Mouse (Mus musculus) CH12.LX (cell line): ENCODE measurements around the gene Prr23a3. TPM values are rescaled to one million over a fixed set of nuclear protein-coding genes. Genes with fewer than 3 reads are reported as not detected.

Experiments used
- DNase-seq: peaks from one replicate; pipeline ENCODE4 v3.0.0-alpha.2; 2013; ENCODE audit errors: extremely low read depth
- H3K27ac ChIP-seq: 2 replicates; pipeline ENCODE4 v1.5.1; 2012; ENCODE audit warnings: low read depth, mild to moderate bottlenecking, control low read depth, moderate library complexity; ENCODE audit not compliant: insufficient read depth
- H3K27me3 ChIP-seq: replicated peaks from 2 replicates; pipeline ENCODE3; 2012; ENCODE audit warnings: inconsistent platforms
- H3K36me3 ChIP-seq, 2 experiments: replicated peaks in 1 of 2; 2 replicates each; pipeline versions ENCODE3 to v1.6.1; 2012; ENCODE audit warnings: inconsistent platforms in 1 of 2, low read length in 1 of 2, mild to moderate bottlenecking in 1 of 2, mixed read lengths in 1 of 2, moderate library complexity in 1 of 2; ENCODE audit not compliant: control insufficient read depth in 1 of 2, insufficient read depth in 1 of 2
- H3K4me1 ChIP-seq, 2 experiments: 2 replicates each; pipeline ENCODE4 v1.6.1; 2012; ENCODE audit warnings: inconsistent platforms in 1 of 2, moderate library complexity in 1 of 2; ENCODE audit not compliant: insufficient read depth in 2 of 2, control insufficient read depth in 1 of 2
- H3K4me2 ChIP-seq: 2 replicates; pipeline ENCODE4 v1.6.1; 2012; ENCODE audit warnings: low read depth, mild to moderate bottlenecking, control low read depth; ENCODE audit not compliant: poor library complexity, insufficient read depth, severe bottlenecking
- H3K4me3 ChIP-seq, 3 experiments: fragments of 150-350 bp in 1 of 3; sonication (generic) in 1 of 3; replicated peaks in 1 of 3; 2 replicates each; pipeline versions ENCODE3 to v1.5.1; 2011 to 2012; ENCODE audit warnings: low read depth in 2 of 3, low read length in 2 of 3, mild to moderate bottlenecking in 2 of 3, moderate library complexity in 2 of 3, control low read depth in 1 of 3, improper control_type of control experiment in 1 of 3, inconsistent platforms in 1 of 3, mixed read lengths in 1 of 3; ENCODE audit not compliant: poor library complexity in 1 of 3
- H3K79me2 ChIP-seq: replicated peaks from 2 replicates; pipeline ENCODE4 v1.6.1; 2012; ENCODE audit warnings: mild to moderate bottlenecking, moderate library complexity; ENCODE audit not compliant: control insufficient read depth, poor library complexity, insufficient read depth, severe bottlenecking; ENCODE audit errors: extremely low read depth
- H3K9ac ChIP-seq: 2 replicates; pipeline ENCODE4 v1.6.1; 2012; ENCODE audit warnings: low read depth, mild to moderate bottlenecking, control low read depth, moderate library complexity; ENCODE audit not compliant: insufficient read depth
- H3K9me3 ChIP-seq: replicated peaks from 2 replicates; pipeline ENCODE3; 2012; ENCODE audit warnings: low read length, inconsistent platforms, mixed read lengths
- BHLHE40 ChIP-seq: IDR thresholded peaks from 2 replicates; pipeline ENCODE4 v1.6.1; 2011; ENCODE audit warnings: mild to moderate bottlenecking, low read depth, low read length, improper control_type of control experiment
- CHD2 ChIP-seq: IDR thresholded peaks from 2 replicates; pipeline ENCODE4 v1.6.1; 2011; ENCODE audit warnings: low read length, improper control_type of control experiment
- CTCF ChIP-seq, 2 experiments: IDR thresholded peaks in 1 of 2; conservative IDR thresholded peaks in 1 of 2; 2 replicates each; pipeline ENCODE4 v1.5.1; 2011 to 2012; ENCODE audit warnings: low read depth in 2 of 2, low read length in 2 of 2, improper control_type of control experiment in 1 of 2, inconsistent platforms in 1 of 2, mild to moderate bottlenecking in 1 of 2, moderate library complexity in 1 of 2
- EP300 ChIP-seq: IDR thresholded peaks from 2 replicates; pipeline ENCODE4 v1.6.1; 2011; ENCODE audit warnings: low read length, improper control_type of control experiment
- ETS1 ChIP-seq: conservative IDR thresholded peaks from 2 replicates; pipeline ENCODE4 v1.6.1; 2012; ENCODE audit warnings: low read depth, mild to moderate bottlenecking, inconsistent platforms, low read length, improper control_type of control experiment, moderate library complexity
- GABPA ChIP-seq: IDR thresholded peaks from 2 replicates; pipeline ENCODE4 v1.6.1; 2012; ENCODE audit warnings: low read depth, low read length, improper control_type of control experiment, inconsistent platforms; ENCODE audit not compliant: insufficient replicate concordance
- HCFC1 ChIP-seq: IDR thresholded peaks from 2 replicates; pipeline ENCODE4 v1.6.1; 2012; ENCODE audit warnings: low read depth, mild to moderate bottlenecking, inconsistent platforms, low read length, improper control_type of control experiment
- JUN ChIP-seq: IDR thresholded peaks from 2 replicates; pipeline ENCODE4 v1.6.1; 2011; ENCODE audit warnings: low read depth, mild to moderate bottlenecking, low read length, improper control_type of control experiment, moderate library complexity; ENCODE audit not compliant: insufficient read depth
- JUND ChIP-seq: conservative IDR thresholded peaks from 2 replicates; pipeline ENCODE4 v1.6.1; 2011; ENCODE audit warnings: low read depth, low read length, improper control_type of control experiment
- MAFK ChIP-seq: IDR thresholded peaks from 2 replicates; pipeline ENCODE4 v1.6.1; 2011; ENCODE audit warnings: low read length, improper control_type of control experiment; ENCODE audit not compliant: insufficient replicate concordance
- MAX ChIP-seq: IDR thresholded peaks from 2 replicates; pipeline ENCODE4 v1.6.1; 2011; ENCODE audit warnings: low read length, improper control_type of control experiment
- MAZ ChIP-seq: IDR thresholded peaks from 2 replicates; pipeline ENCODE4 v1.6.1; 2012; ENCODE audit warnings: low read depth, mild to moderate bottlenecking, inconsistent platforms, low read length, improper control_type of control experiment, moderate library complexity
- MEF2A ChIP-seq: IDR thresholded peaks from 2 replicates; pipeline ENCODE4 v1.6.1; 2014; ENCODE audit warnings: low read depth, mild to moderate bottlenecking, inconsistent platforms, low read length, improper control_type of control experiment, borderline replicate concordance
- MXI1 ChIP-seq: IDR thresholded peaks from 2 replicates; pipeline ENCODE4 v1.6.1; 2011; ENCODE audit warnings: mild to moderate bottlenecking, low read depth, low read length, improper control_type of control experiment
- MYC ChIP-seq: IDR thresholded peaks from 2 replicates; pipeline ENCODE4 v1.6.1; 2011; ENCODE audit warnings: low read depth, mild to moderate bottlenecking, improper control_type of control experiment, low read length
- NELFE ChIP-seq: IDR thresholded peaks from 2 replicates; pipeline ENCODE4 v1.6.1; 2011; ENCODE audit warnings: low read depth, low read length, improper control_type of control experiment
- PAX5 ChIP-seq: IDR thresholded peaks from 2 replicates; pipeline ENCODE4 v1.6.1; 2012; ENCODE audit warnings: low read length, inconsistent platforms, mixed read lengths
- POLR2A ChIP-seq: IDR thresholded peaks from 2 replicates; pipeline ENCODE4 v1.6.1; 2011; ENCODE audit warnings: low read depth, mild to moderate bottlenecking, improper control_type of control experiment, low read length
- POLR2AphosphoS2 ChIP-seq: IDR thresholded peaks from 2 replicates; pipeline ENCODE4 v1.6.1; 2011; ENCODE audit warnings: low read depth, low read length, improper control_type of control experiment
- RAD21 ChIP-seq: IDR thresholded peaks from 2 replicates; pipeline ENCODE4 v1.6.1; 2011; ENCODE audit warnings: low read depth, mild to moderate bottlenecking, low read length, improper control_type of control experiment, moderate library complexity
- SIN3A ChIP-seq: IDR thresholded peaks from 2 replicates; pipeline ENCODE4 v1.6.1; 2012; ENCODE audit warnings: low read length, improper control_type of control experiment, inconsistent platforms
- SMC3 ChIP-seq: IDR thresholded peaks from 2 replicates; pipeline ENCODE4 v1.6.1; 2011; ENCODE audit warnings: low read depth, low read length, improper control_type of control experiment
- TBP ChIP-seq: conservative IDR thresholded peaks from 2 replicates; pipeline ENCODE4 v1.6.1; 2011; ENCODE audit warnings: low read depth, low read length, improper control_type of control experiment
- TCF12 ChIP-seq: IDR thresholded peaks from 2 replicates; pipeline ENCODE4 v1.6.1; 2014; ENCODE audit warnings: low read depth, mild to moderate bottlenecking, inconsistent platforms, low read length, improper control_type of control experiment
- UBTF ChIP-seq: IDR thresholded peaks from 2 replicates; pipeline ENCODE4 v1.6.1; 2012; ENCODE audit warnings: low read depth, mild to moderate bottlenecking, inconsistent platforms, low read length, improper control_type of control experiment, moderate library complexity
- USF2 ChIP-seq: conservative IDR thresholded peaks from 2 replicates; pipeline ENCODE4 v1.6.1; 2011; ENCODE audit warnings: low read depth, low read length, improper control_type of control experiment
- ZC3H11A ChIP-seq: IDR thresholded peaks from 2 replicates; pipeline ENCODE4 v1.6.1; 2012; ENCODE audit warnings: low read depth, mild to moderate bottlenecking, inconsistent platforms, low read length, improper control_type of control experiment
- ZMIZ1 ChIP-seq: IDR thresholded peaks from 2 replicates; pipeline ENCODE4 v1.6.1; 2012; ENCODE audit warnings: low read depth, mild to moderate bottlenecking, inconsistent platforms, low read length, improper control_type of control experiment
- ZNF384 ChIP-seq: IDR thresholded peaks from 2 replicates; pipeline ENCODE4 v1.6.1; 2012; ENCODE audit warnings: low read depth, low read length, improper control_type of control experiment, inconsistent platforms
- dilution Hi-C: fragments of 300-500 bp; cut with MboI; formaldehyde crosslinking; loops from 2 replicates; pipeline ENCODE4 v1.14.3; 2020; ENCODE audit warnings: low sequenced_read_pairs; ENCODE audit not compliant: extremely low pct_unique_long_range_greater_than_20kb, extremely low pct_ligation_motif_present
- in situ Hi-C: fragments of 300-500 bp; cut with MboI; formaldehyde crosslinking; loops from 3 replicates; pipeline ENCODE4 v1.14.3; 2019; ENCODE audit warnings: low sequenced_read_pairs, low pct_ligation_motif_present, low pct_unique_long_range_greater_than_20kb, mixed read lengths
- polyA plus RNA-seq: library from polyadenylated mRNA; unstranded; fragments of >175 nt; gene quantifications from 2 replicates; pipeline ENCODE4 v1.2.1, GENCODE M21; 2012; ENCODE audit warnings: low read depth; ENCODE audit not compliant: insufficient read length
- total RNA-seq, 2 experiments: library from RNA; depleted of rRNA; stranded (reverse); fragments of 300-350 nt in 1 of 2; fragments of >200 nt in 1 of 2; gene quantifications; 2 replicates each; pipeline ENCODE4 v1.2.3; 2012 to 2014

Prr23a3 gene
- total and polyA plus RNA-seq, 3 experiments = not detected

GRCm38 (mm10) chr9:98837537-98838074 is 27.0 kb upstream of the Prr23a3 start:
- no peak overlapping the region for H3K27ac ChIP-seq
- no peaks in the 10 kb centered on the region for H3K4me1 ChIP-seq
- H3K9ac ChIP-seq = no peak overlapping the region
- in situ Hi-C loops = no loop called here
- H3K4me3 ChIP-seq = no peak overlapping the region
- H3K4me2 ChIP-seq = no peak overlapping the region
- TF ChIP-seq MYC (no peak), MEF2A (no peak), POLR2A (no peak), USF2 (no peak), NELFE (no peak), HCFC1 (no peak), RAD21 (no peak), ZMIZ1 (no peak), JUND (no peak), PAX5 (no peak), MXI1 (no peak), CHD2 (no peak), SIN3A (no peak), EP300 (no peak), GABPA (no peak), BHLHE40 (no peak), MAFK (no peak), UBTF (no peak), MAZ (no peak), TBP (no peak)
- H3K27me3 ChIP-seq = peaks cover 21% of the 10 kb centered on the region
- H3K79me2 ChIP-seq = no peaks in the 10 kb centered on the region
- peaks cover 3% of the 10 kb centered on the region for H3K9me3 ChIP-seq
- no peak for DNase-seq
- dilution Hi-C loops = no loop called here
- H3K36me3 ChIP-seq = no peaks in the 10 kb centered on the region

GRCm38 (mm10) chr9:98842117-98842516 is 22.4 kb upstream of the Prr23a3 start, which contains the start of gene Prr23a1:
Prr23a1 (plus strand) TSS chr9:98842503.
- dilution Hi-C loops = no loop called here
- Histone ChIP-seq H3K27ac (no peak within 1 kb of the TSS), H3K9ac (no peak within 1 kb of the TSS), H3K4me2 (no peak within 1 kb of the TSS), H3K9me3 (peaks cover 3% of the 10 kb centered on the region), H3K36me3 (no peaks in the 10 kb centered on the region), H3K4me3 (no peak within 1 kb of the TSS), H3K79me2 (no peaks in the 10 kb centered on the region), H3K4me1 (no peaks in the 10 kb centered on the region), H3K27me3 (peaks cover 11% of the 10 kb centered on the region)
- TF ChIP-seq PAX5 (no peak), RAD21 (no peak), USF2 (no peak), MAFK (no peak), GABPA (no peak), SMC3 (no peak), JUND (no peak), TCF12 (no peak), ZMIZ1 (no peak), ZNF384 (no peak), MAX (no peak), ETS1 (no peak), MXI1 (no peak), CTCF (conservative IDR thresholded peaks at IDR 0.05 in 1 of 2, IDR thresholded peaks at IDR 0.05 in 1 of 2; ENCODE audit: low read depth in 2 of 2, low read length in 2 of 2) (no peak), ZC3H11A (no peak), POLR2AphosphoS2 (no peak), MEF2A (no peak), JUN (no peak), CHD2 (no peak), UBTF (no peak)
- in situ Hi-C loops = no loop called here
- DNase-seq = no peak
